Mouse (Mus musculus) embryonic facial prominence, embryonic 11.5 days (tissue): ENCODE measurements around the gene ccdc198. TPM values are rescaled to one million over a fixed set of nuclear protein-coding genes. Genes with fewer than 3 reads are reported as not detected.

Experiments used
- ATAC-seq: fragments of 200-750 bp; cut with Nextera tagmentation; replicated peaks from 2 replicates; pipeline ENCODE4 v1.8.0; 2017; ENCODE audit warnings: low read depth; ENCODE audit not compliant: insufficient number of reproducible peaks, low FRiP score, low TSS enrichment
- DNase-seq: peaks from one replicate; pipeline ENCODE4 v3.0.0-alpha.2; 2015; ENCODE audit warnings: low spot score
- H3K27ac ChIP-seq: fragments of 300-500 bp; sonication (generic); replicated peaks from 2 replicates; pipeline ENCODE4 v1.5.1; 2014; ENCODE audit warnings: mild to moderate bottlenecking, low read depth, low read length, control low read depth
- H3K27me3 ChIP-seq: fragments of 300-500 bp; sonication (generic); 2 replicates; pipeline ENCODE4 v1.6.1; 2014; ENCODE audit warnings: mild to moderate bottlenecking, low read length, moderate library complexity, mixed read lengths; ENCODE audit not compliant: control insufficient read depth, insufficient read depth
- H3K36me3 ChIP-seq: fragments of 300-500 bp; sonication (generic); replicated peaks from 2 replicates; pipeline ENCODE4 v1.6.1; 2014; ENCODE audit warnings: low read depth, mild to moderate bottlenecking, low read length, moderate library complexity, mixed read lengths; ENCODE audit not compliant: control insufficient read depth, insufficient read depth
- H3K4me1 ChIP-seq: fragments of 300-500 bp; sonication (generic); 2 replicates; pipeline ENCODE4 v1.6.1; 2014; ENCODE audit warnings: low read length, mixed read lengths; ENCODE audit not compliant: control insufficient read depth, insufficient read depth
- H3K4me2 ChIP-seq: fragments of 300-500 bp; sonication (generic); 2 replicates; pipeline ENCODE4 v1.6.1; 2014; ENCODE audit warnings: low read depth, mild to moderate bottlenecking, control low read depth, low read length, moderate library complexity
- H3K4me3 ChIP-seq: fragments of 300-500 bp; sonication (generic); 2 replicates; pipeline ENCODE4 v1.5.1; 2014; ENCODE audit warnings: low read depth, low read length, control low read depth
- H3K9ac ChIP-seq: fragments of 300-500 bp; sonication (generic); replicated peaks from 2 replicates; pipeline ENCODE4 v1.6.1; 2014; ENCODE audit warnings: mild to moderate bottlenecking, control low read depth, low read length
- H3K9me3 ChIP-seq: fragments of 300-500 bp; sonication (generic); replicated peaks from 2 replicates; pipeline ENCODE4 v1.6.1; 2016; ENCODE audit warnings: mild to moderate bottlenecking, low read length, inconsistent platforms, mixed read lengths; ENCODE audit not compliant: control insufficient read depth
- WGBS: fragments of 180-500 bp; shearing (Covaris S2); extraction: QIAGEN DNeasy Blood & Tissue Kit; methylation state at CpG from one replicate; pipeline ENCODE4 v1.1.7; 2014; 5-methylcytosine and 5-hydroxymethylcytosine counted together
- polyA plus RNA-seq: library from polyadenylated mRNA; unstranded; fragments of >200 nt; fragmentation: Nextera tagmentation; extraction: Ambion mirVana; gene quantifications from 2 replicates; pipeline ENCODE4 v1.2.1, GENCODE M21; 2014

The ccdc198 gene
- polyA plus RNA-seq, 1 experiment from 2014 or later, result 0.11 TPM

DNA sequence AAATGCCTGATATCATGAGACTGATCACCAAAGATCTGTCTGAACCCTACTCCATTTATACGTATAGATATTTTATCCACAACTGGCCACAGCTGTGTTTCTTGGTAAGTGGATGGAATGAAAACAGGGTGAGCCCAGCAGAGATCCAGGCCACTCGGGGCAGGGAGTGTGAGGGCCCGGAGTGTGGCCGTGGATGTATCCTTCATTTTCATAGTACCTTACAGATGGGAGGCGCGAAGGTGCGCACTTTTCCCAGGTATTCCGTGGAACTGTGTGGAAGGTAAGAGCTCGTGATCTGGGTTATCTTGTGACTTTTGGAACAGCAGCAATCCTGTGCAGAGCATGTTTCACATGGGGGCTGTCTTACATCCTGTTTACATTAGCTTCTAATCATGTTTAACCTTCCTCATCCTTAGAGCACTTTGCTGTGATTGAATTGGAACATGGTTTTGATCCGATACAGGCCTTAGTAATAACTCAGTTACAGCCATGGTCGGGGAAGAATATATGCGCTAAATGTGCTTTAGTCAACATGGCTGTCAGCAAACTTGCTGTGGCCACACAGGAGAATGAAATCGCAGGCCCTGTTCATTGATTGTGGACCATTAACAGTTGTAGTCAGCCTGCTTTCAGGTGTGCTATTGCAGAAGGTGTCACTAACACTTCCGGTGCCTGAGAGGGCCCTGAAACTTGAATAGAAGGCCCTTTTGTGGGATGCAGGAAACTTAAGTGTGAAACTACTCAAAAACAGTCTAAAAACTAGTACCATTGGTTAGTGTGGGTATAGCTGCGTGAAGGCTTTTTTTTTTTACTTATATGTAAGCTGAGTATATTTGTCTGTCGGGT, 71.8 kb downstream of the ccdc198 start:
- peak; percentile 2; the same call in 1 of the 2 replicates for ATAC-seq
- peak overlapping the region; percentile 93 for H3K9ac ChIP-seq
- peak overlapping the region; percentile 92 for H3K4me3 ChIP-seq
- no peaks in the 10 kb centered on the region for H3K9me3 ChIP-seq
- H3K27me3 ChIP-seq, result no peaks in the 10 kb centered on the region
- no peak overlapping the region for H3K27ac ChIP-seq
- H3K4me2 ChIP-seq, result peak overlapping the region; percentile 89
- WGBS, result 56% methylated on average over 16 of the region's 16 CpGs
- H3K4me1 ChIP-seq, result no peaks in the 10 kb centered on the region
- peak; percentile 3 for DNase-seq
- H3K36me3 ChIP-seq, result no peaks in the 10 kb centered on the region

DNA sequence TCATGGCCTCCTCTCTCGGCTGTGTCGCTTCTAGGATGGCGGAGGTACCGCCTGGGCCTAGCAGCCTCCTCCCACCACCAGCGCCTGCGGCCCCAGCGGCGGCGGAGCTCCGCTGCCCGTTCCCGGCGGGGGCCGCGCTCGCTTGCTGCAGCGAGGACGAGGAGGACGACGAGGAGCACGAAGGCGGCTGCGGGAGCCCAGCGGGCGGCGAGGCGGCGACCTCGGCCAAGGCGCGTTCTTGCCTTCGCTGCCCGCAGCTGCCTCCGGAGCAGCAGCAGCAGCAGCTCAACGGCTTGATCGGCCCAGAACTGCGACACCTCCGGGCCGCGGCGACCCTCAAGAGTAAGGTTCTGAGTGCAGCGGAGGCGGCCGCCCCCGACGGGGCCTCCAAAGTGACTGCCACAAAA, 72.7 kb downstream of the ccdc198 start:
- Histone ChIP-seq H3K4me1 (no peaks in the 10 kb centered on the region), H3K4me3 (peak overlapping the region; percentile 92), H3K9me3 (no peaks in the 10 kb centered on the region), H3K27me3 (no peaks in the 10 kb centered on the region), H3K27ac (peak overlapping the region; percentile 43; the same call in 1 of the 2 replicates), H3K4me2 (peak overlapping the region; percentile 89), H3K9ac (peak overlapping the region; percentile 93), H3K36me3 (no peaks in the 10 kb centered on the region)
- DNase-seq, result peak; percentile 53
- 0% methylated on average over 40 of the region's 46 CpGs for WGBS
- peak; percentile 80 for ATAC-seq

- Histone ChIP-seq H3K4me3 (peak within 1 kb of the TSS; percentile 92), H3K27ac (peak within 1 kb of the TSS; percentile 43; the same call in 1 of the 2 replicates), H3K4me2 (peak within 1 kb of the TSS; percentile 89), H3K9me3 (no peaks in the 10 kb centered on the region), H3K27me3 (no peaks in the 10 kb centered on the region), H3K4me1 (no peaks in the 10 kb centered on the region), H3K9ac (peak within 1 kb of the TSS; percentile 93), H3K36me3 (no peaks in the 10 kb centered on the region)
- ATAC-seq (peak; percentile 96), DNase-seq (peak; percentile 97)
- WGBS, result under 1% methylated on average over 35 of the region's 86 CpGs
These were observed 73.2 kb downstream of the ccdc198 start, which contains the start of gene Naa30 for GRCm38 (mm10) chr14:49171867-49172581. Gene Naa30 (plus strand): TSS chr14:49172226.

- no peaks in the 10 kb centered on the region for H3K27me3 ChIP-seq
- no peaks in the 10 kb centered on the region for H3K36me3 ChIP-seq
- H3K9ac ChIP-seq, result peak overlapping the region; percentile 93; the same call in 1 of the 2 replicates
- no peaks in the 10 kb centered on the region for H3K9me3 ChIP-seq
- H3K4me2 ChIP-seq, result peak overlapping the region; percentile 47
- WGBS, result 27% methylated on average over 8 of the region's 8 CpGs
- ATAC-seq (peak; percentile 36), DNase-seq (no peak)
- peak overlapping the region; percentile 92 for H3K4me3 ChIP-seq
- no peaks in the 10 kb centered on the region for H3K4me1 ChIP-seq
- no peak overlapping the region for H3K27ac ChIP-seq
These were observed 74.0 kb downstream of the ccdc198 start for GRCm38 (mm10) chr14:49171286-49171685.

Other genes with a start within 250 kb of the ccdc198 start
- 30.1 TPM in 2 replicates for gene Ap5m1, start 179.4 kb downstream of the ccdc198 start, polyA plus RNA-seq
- 81.9 and 82.8 TPM in 2 replicates for gene Exoc5, start 178.8 kb downstream of the ccdc198 start, polyA plus RNA-seq
- 16.5 and 16.7 TPM in 2 replicates for gene Naa30, start 73.2 kb downstream of the ccdc198 start, polyA plus RNA-seq